Mouse (Mus musculus) testis, adult 2 months (tissue): ENCODE data around the gene Samd7. TPM values are rescaled to one million over a fixed set of nuclear protein-coding genes. Genes with fewer than 3 reads are reported as not detected.
"Not testable (repeated sequence)": the region's sequence is repeated elsewhere in the genome, so short reads cannot be mapped to it uniquely, and the experiment has no call there.

Source experiments
- H3K27ac ChIP-seq: fragments of 200-500 bp; 2 replicates; pipeline ENCODE4 v1.5.1; 2012; ENCODE audit warnings: low read depth, low read length; ENCODE audit not compliant: control insufficient read depth, insufficient read depth
- H3K27me3 ChIP-seq: fragments of 200-500 bp; 2 replicates; pipeline ENCODE4 v1.6.1; 2012; ENCODE audit warnings: mild to moderate bottlenecking, low read length, moderate library complexity; ENCODE audit not compliant: control insufficient read depth, insufficient read depth
- H3K36me3 ChIP-seq: fragments of 200-500 bp; 2 replicates; pipeline ENCODE4 v1.6.1; 2012; ENCODE audit warnings: mild to moderate bottlenecking, low read length; ENCODE audit not compliant: control insufficient read depth, insufficient read depth
- H3K4me1 ChIP-seq: fragments of 200-500 bp; 2 replicates; pipeline ENCODE4 v1.6.1; 2012; ENCODE audit warnings: low read length; ENCODE audit not compliant: control insufficient read depth, insufficient read depth
- H3K4me3 ChIP-seq: fragments of 200-500 bp; 2 replicates; pipeline ENCODE4 v1.5.1; 2012; ENCODE audit warnings: low read depth, mild to moderate bottlenecking, low read length, moderate library complexity, mixed read lengths; ENCODE audit not compliant: control insufficient read depth
- CTCF ChIP-seq: fragments of 200-500 bp; IDR thresholded peaks from 2 replicates; pipeline ENCODE4 v1.5.1; 2012; ENCODE audit warnings: low read depth, mild to moderate bottlenecking, inconsistent platforms, low read length, moderate library complexity; ENCODE audit not compliant: control insufficient read depth, insufficient read depth, insufficient replicate concordance
- POLR2A ChIP-seq: fragments of 200-500 bp; IDR thresholded peaks from 2 replicates; pipeline ENCODE4 v1.6.1; 2012; ENCODE audit warnings: low read depth, mild to moderate bottlenecking, inconsistent platforms, low read length, moderate library complexity; ENCODE audit not compliant: control insufficient read depth
- polyA plus RNA-seq: library from polyadenylated mRNA; depleted of rRNA; stranded (reverse); fragments of >200 nt; gene quantifications from 2 replicates; pipeline ENCODE4 v1.2.3, GENCODE M21; 2012; rRNA removed

Samd7 gene
- 2.4 and 3.0 TPM in 2 replicates for polyA plus RNA-seq

DNA sequence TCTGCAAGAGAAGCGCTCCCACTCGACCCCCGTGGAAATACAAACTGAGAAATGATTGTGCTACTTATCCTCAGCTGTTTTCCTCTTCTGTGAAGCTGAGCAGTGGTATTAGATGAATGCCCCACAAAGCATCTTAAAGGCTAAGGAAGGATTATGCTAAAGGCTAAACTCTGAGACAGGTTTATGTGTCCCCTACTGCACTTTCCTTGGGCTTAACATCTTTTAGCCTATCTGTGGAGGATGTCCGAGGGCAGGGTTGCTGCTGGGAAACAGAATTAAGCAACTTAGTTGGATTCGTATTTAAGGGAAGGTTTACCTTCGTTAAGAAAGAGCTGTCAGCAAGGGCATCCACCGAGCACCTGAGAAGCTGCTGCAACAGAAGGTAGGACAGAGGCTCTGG, at the start of gene Samd7:
Samd7 (plus strand) TSS at position 288 of the 400 bp plus-strand sequence.
- Histone ChIP-seq H3K27ac (no peak within 1 kb of the TSS), H3K4me3 (no peak within 1 kb of the TSS), H3K27me3 (no peaks in the 10 kb centered on the region), H3K4me1 (no peaks in the 10 kb centered on the region), H3K36me3 (no peaks in the 10 kb centered on the region)
- no peak for TF ChIP-seq POLR2A
- no peak for TF ChIP-seq CTCF

GRCm38 (mm10) chr3:30696346-30696745, 49.7 kb upstream of the Samd7 start:
- Histone ChIP-seq H3K27ac (no peak overlapping the region), H3K36me3 (no peaks in the 10 kb centered on the region), H3K4me1 (no peaks in the 10 kb centered on the region), H3K4me3 (no peak overlapping the region), H3K27me3 (no peaks in the 10 kb centered on the region)
- TF ChIP-seq POLR2A (no peak), CTCF (peak; percentile 29; the same call in 1 of the 2 replicates)

DNA sequence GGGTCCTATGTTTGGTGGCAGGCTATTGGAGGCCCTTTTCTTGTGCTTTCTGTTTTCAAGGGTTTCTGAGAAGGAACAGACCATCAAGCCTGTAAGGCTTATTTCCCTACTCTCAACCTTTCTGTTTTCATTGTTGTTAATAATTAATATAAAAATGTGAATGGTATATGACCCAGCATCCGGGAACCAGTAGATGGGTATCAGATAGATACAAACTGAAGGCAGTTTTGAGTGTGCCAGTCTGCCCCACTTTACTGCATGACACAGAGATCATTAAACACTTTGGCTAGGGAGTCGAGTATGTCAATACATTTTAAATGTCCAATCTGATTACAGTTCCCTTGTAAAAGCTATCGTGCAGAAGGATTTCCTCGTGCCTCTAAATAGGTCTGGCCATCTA, 48.2 kb upstream of the Samd7 start:
- no peak for TF ChIP-seq CTCF
- no peak for TF ChIP-seq POLR2A
- peaks cover 2% of the 10 kb centered on the region; the same call in 1 of the 2 replicates for H3K4me1 ChIP-seq
- H3K27ac ChIP-seq = no peak overlapping the region
- no peak overlapping the region for H3K4me3 ChIP-seq
- no peaks in the 10 kb centered on the region for H3K36me3 ChIP-seq
- no peaks in the 10 kb centered on the region for H3K27me3 ChIP-seq

- not testable (repeated sequence) for H3K27ac ChIP-seq, H3K4me3 ChIP-seq, H3K4me1 ChIP-seq, H3K27me3 ChIP-seq, H3K36me3 ChIP-seq
These were observed 46.2 kb upstream of the Samd7 start, which contains the start of gene Lrrc31 for GRCm38 (mm10) chr3:30699711-30700505. TSS of gene Lrrc31 (minus strand) at chr3:30699843.

GRCm38 (mm10) chr3:30705977-30706376, 40.1 kb upstream of the Samd7 start:
- Histone ChIP-seq H3K4me3 (no peak overlapping the region), H3K27ac (no peak overlapping the region), H3K36me3 (no peaks in the 10 kb centered on the region), H3K27me3 (no peaks in the 10 kb centered on the region), H3K4me1 (peaks cover 2% of the 10 kb centered on the region; the same call in 1 of the 2 replicates)
- no peak for TF ChIP-seq CTCF
- no peak for TF ChIP-seq POLR2A

DNA sequence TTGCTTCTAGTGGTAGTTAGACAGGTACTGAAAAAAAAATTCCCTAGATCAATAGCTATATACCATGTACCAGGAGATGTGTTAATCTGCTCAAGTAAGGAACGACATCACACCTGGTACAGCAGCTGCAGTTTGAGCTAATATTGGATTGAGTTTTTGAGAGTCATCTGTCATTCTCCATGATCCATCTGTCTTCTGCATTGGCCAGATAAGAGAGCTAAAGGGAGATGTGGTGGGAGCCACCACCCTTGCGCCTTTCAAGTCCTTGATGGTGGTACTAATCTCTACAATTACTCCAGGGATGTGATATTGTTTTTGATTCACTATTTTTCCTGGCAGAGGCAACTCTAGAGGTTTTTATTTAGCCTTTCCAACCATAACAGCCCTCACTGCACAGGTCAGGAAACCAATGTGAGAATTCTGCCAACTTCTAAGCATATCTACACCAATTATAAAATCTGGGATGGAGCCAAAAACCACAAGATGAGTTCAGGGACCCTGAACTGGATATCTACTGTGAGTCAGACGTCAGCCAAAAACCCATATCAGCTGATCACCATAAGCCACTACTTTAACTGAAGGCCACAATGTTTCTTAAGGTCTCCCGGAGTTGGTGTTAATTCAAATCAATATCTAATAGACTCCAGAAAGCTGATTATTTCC, 39.3 kb upstream of the Samd7 start:
- H3K4me3 ChIP-seq = no peak overlapping the region
- no peaks in the 10 kb centered on the region for H3K36me3 ChIP-seq
- no peaks in the 10 kb centered on the region for H3K27me3 ChIP-seq
- no peaks in the 10 kb centered on the region for H3K4me1 ChIP-seq
- H3K27ac ChIP-seq = no peak overlapping the region
- TF ChIP-seq POLR2A (no peak), CTCF (no peak)

DNA sequence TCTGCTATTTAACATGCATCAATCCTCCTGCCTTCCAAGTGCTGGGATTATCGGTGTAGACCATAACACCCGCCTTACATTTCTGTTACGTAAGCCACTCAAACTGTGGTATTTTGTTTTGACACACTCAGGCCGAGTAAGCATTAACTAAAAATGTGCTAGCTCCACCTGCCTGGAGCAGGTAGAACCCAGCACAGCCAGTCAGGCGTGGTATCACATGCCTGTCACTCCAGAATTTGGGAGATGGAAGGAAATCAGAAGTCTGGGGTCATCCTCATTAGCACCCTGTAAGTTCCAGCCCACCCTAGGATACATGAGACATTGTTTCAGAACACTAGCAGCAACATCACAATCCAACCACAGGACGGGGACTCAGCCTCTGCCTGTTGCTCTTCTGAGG, 35.9 kb upstream of the Samd7 start:
- H3K27me3 ChIP-seq = no peaks in the 10 kb centered on the region

More for the DNA sequence above, 35.9 kb upstream of the Samd7 start:
- Histone ChIP-seq H3K27ac (no peak overlapping the region), H3K4me1 (no peaks in the 10 kb centered on the region), H3K4me3 (no peak overlapping the region), H3K36me3 (no peaks in the 10 kb centered on the region)
- TF ChIP-seq POLR2A = no peak
- no peak for TF ChIP-seq CTCF
